Mouse (Mus musculus) MEL (cell line): ENCODE results near the gene Proser3. TPM values are rescaled to one million over a fixed set of nuclear protein-coding genes. Genes with fewer than 3 reads are reported as not detected.

Experiments
- DNase-seq: peaks from one replicate; pipeline ENCODE4 v3.0.0; 2011; ENCODE audit warnings: low read depth, low spot score
- H3K27ac ChIP-seq: 2 replicates; pipeline ENCODE4 v1.5.1; 2012; ENCODE audit warnings: low read depth, mild to moderate bottlenecking, control low read depth, low read length, moderate library complexity; ENCODE audit not compliant: control insufficient read depth
- H3K27me3 ChIP-seq, 2 experiments: fragments of 150-350 bp in 1 of 2; sonication (generic) in 1 of 2; 2 replicates each; pipeline ENCODE4 v1.6.1; 2012; ENCODE audit warnings: low read length in 2 of 2, mild to moderate bottlenecking in 2 of 2, improper control_type of control experiment in 1 of 2, moderate library complexity in 1 of 2; ENCODE audit not compliant: insufficient read depth in 2 of 2, control insufficient read depth in 1 of 2
- H3K36me3 ChIP-seq, 2 experiments: 2 replicates each; pipeline ENCODE4 v1.6.1; 2012 to 2014; ENCODE audit warnings: low read length in 2 of 2, improper control_type of control experiment in 1 of 2, inconsistent platforms in 1 of 2, mild to moderate bottlenecking in 1 of 2; ENCODE audit not compliant: insufficient read depth in 2 of 2, control insufficient read depth in 1 of 2
- H3K4me1 ChIP-seq, 2 experiments: fragments of 150-350 bp in 1 of 2; sonication (generic) in 1 of 2; 2 replicates each; pipeline ENCODE4 v1.6.1; 2012; ENCODE audit warnings: low read length in 2 of 2, improper control_type of control experiment in 1 of 2, mild to moderate bottlenecking in 1 of 2; ENCODE audit not compliant: insufficient read depth in 2 of 2, control insufficient read depth in 1 of 2
- H3K4me3 ChIP-seq, 2 experiments: fragments of 150-350 bp in 1 of 2; sonication (generic) in 1 of 2; 2 replicates each; pipeline ENCODE4 v1.5.1; 2012; ENCODE audit warnings: low read depth in 2 of 2, low read length in 2 of 2, mild to moderate bottlenecking in 2 of 2, moderate library complexity in 2 of 2, control low read depth in 1 of 2, improper control_type of control experiment in 1 of 2; ENCODE audit not compliant: control insufficient read depth in 1 of 2, insufficient read depth in 1 of 2
- H3K79me2 ChIP-seq: 2 replicates; pipeline ENCODE4 v1.6.1; 2012; ENCODE audit warnings: mild to moderate bottlenecking, low read length, moderate library complexity; ENCODE audit not compliant: control insufficient read depth, poor library complexity, insufficient read depth
- H3K9ac ChIP-seq: 2 replicates; pipeline ENCODE4 v1.6.1; 2012; ENCODE audit warnings: low read depth, mild to moderate bottlenecking, control low read depth, low read length, moderate library complexity; ENCODE audit not compliant: control insufficient read depth, poor library complexity, severe bottlenecking
- H3K9me3 ChIP-seq: fragments of 150-350 bp; sonication (generic); replicated peaks from 2 replicates; pipeline ENCODE4 v1.6.1; 2012; ENCODE audit warnings: mild to moderate bottlenecking, low read length, improper control_type of control experiment, moderate library complexity; ENCODE audit not compliant: insufficient read depth
- CHD2 ChIP-seq: IDR thresholded peaks from 2 replicates; pipeline ENCODE4 v1.6.1; 2011; ENCODE audit warnings: low read length, improper control_type of control experiment
- CTCF ChIP-seq, 3 experiments: IDR thresholded peaks in 2 of 3; conservative IDR thresholded peaks in 1 of 3; 2 replicates each; pipeline ENCODE4 v1.5.1; 2011 to 2012; ENCODE audit warnings: low read length in 3 of 3, low read depth in 2 of 3, mild to moderate bottlenecking in 2 of 3, improper control_type of control experiment in 1 of 3, inconsistent platforms in 1 of 3, mixed read lengths in 1 of 3, moderate library complexity in 1 of 3; ENCODE audit not compliant: control insufficient read depth in 1 of 3, insufficient read depth in 1 of 3, poor library complexity in 1 of 3, severe bottlenecking in 1 of 3
- EP300 ChIP-seq, 2 experiments: IDR thresholded peaks; 2 replicates each; pipeline ENCODE4 v1.6.1; 2011; ENCODE audit warnings: improper control_type of control experiment in 2 of 2, low read length in 2 of 2, low read depth in 1 of 2, mild to moderate bottlenecking in 1 of 2
- ETS1 ChIP-seq: IDR thresholded peaks from 2 replicates; pipeline ENCODE4 v1.6.1; 2012; ENCODE audit warnings: low read depth, mild to moderate bottlenecking, inconsistent platforms, low read length, improper control_type of control experiment, moderate library complexity
- GABPA ChIP-seq: IDR thresholded peaks from 2 replicates; pipeline ENCODE4 v1.6.1; 2012; ENCODE audit warnings: low read depth, mild to moderate bottlenecking, inconsistent platforms, low read length, improper control_type of control experiment, moderate library complexity
- GATA1 ChIP-seq: IDR thresholded peaks from 2 replicates; pipeline ENCODE4 v1.6.1; 2011; ENCODE audit warnings: low read depth, low read length, improper control_type of control experiment
- KAT2A ChIP-seq: conservative IDR thresholded peaks from 2 replicates; pipeline ENCODE4 v1.6.1; 2012; ENCODE audit warnings: low read depth, low read length, improper control_type of control experiment, inconsistent platforms
- MAX ChIP-seq: IDR thresholded peaks from 2 replicates; pipeline ENCODE4 v1.6.1; 2011; ENCODE audit warnings: low read length, improper control_type of control experiment
- NRF1 ChIP-seq: IDR thresholded peaks from 2 replicates; pipeline ENCODE4 v1.6.1; 2014; ENCODE audit warnings: low read depth, mild to moderate bottlenecking, inconsistent platforms, low read length, improper control_type of control experiment, moderate library complexity; ENCODE audit not compliant: poor library complexity, insufficient read depth, severe bottlenecking
- POLR2AphosphoS5 ChIP-seq: IDR thresholded peaks from 2 replicates; pipeline ENCODE4 v1.6.1; 2012; ENCODE audit warnings: low read depth, borderline replicate concordance, mild to moderate bottlenecking, inconsistent platforms, low read length, moderate library complexity, mixed read lengths
- RAD21 ChIP-seq: IDR thresholded peaks from 2 replicates; pipeline ENCODE4 v1.6.1; 2011; ENCODE audit warnings: mild to moderate bottlenecking, low read depth, low read length, improper control_type of control experiment
- RCOR1 ChIP-seq: IDR thresholded peaks from 2 replicates; pipeline ENCODE4 v1.6.1; 2012; ENCODE audit warnings: low read depth, mild to moderate bottlenecking, inconsistent platforms, low read length, improper control_type of control experiment
- SIN3A ChIP-seq: IDR thresholded peaks from 2 replicates; pipeline ENCODE4 v1.6.1; 2012; ENCODE audit warnings: low read length, improper control_type of control experiment, inconsistent platforms
- TAL1 ChIP-seq: IDR thresholded peaks from 2 replicates; pipeline ENCODE4 v1.6.1; 2012; ENCODE audit warnings: mild to moderate bottlenecking, inconsistent platforms, low read length, moderate library complexity, mixed read lengths
- TCF12 ChIP-seq: IDR thresholded peaks from 2 replicates; pipeline ENCODE4 v1.6.1; 2014; ENCODE audit warnings: low read depth, mild to moderate bottlenecking, inconsistent platforms, low read length, improper control_type of control experiment, moderate library complexity
- UBTF ChIP-seq: IDR thresholded peaks from 2 replicates; pipeline ENCODE4 v1.6.1; 2012; ENCODE audit warnings: low read depth, mild to moderate bottlenecking, inconsistent platforms, low read length, improper control_type of control experiment, moderate library complexity, borderline replicate concordance; ENCODE audit not compliant: insufficient read depth
- USF1 ChIP-seq: IDR thresholded peaks from 2 replicates; pipeline ENCODE4 v1.6.1; 2014; ENCODE audit warnings: low read depth, mild to moderate bottlenecking, inconsistent platforms, low read length, improper control_type of control experiment, moderate library complexity
- USF2 ChIP-seq, 2 experiments: IDR thresholded peaks; 2 replicates each; pipeline ENCODE4 v1.6.1; 2011 to 2012; ENCODE audit warnings: improper control_type of control experiment in 2 of 2, low read length in 2 of 2, borderline replicate concordance in 1 of 2, inconsistent platforms in 1 of 2, low read depth in 1 of 2, mild to moderate bottlenecking in 1 of 2; ENCODE audit not compliant: insufficient read depth in 1 of 2
- ZMIZ1 ChIP-seq: IDR thresholded peaks from 2 replicates; pipeline ENCODE4 v1.6.1; 2012; ENCODE audit warnings: low read depth, mild to moderate bottlenecking, inconsistent platforms, low read length, improper control_type of control experiment, moderate library complexity
- polyA plus RNA-seq, 2 experiments: library from polyadenylated mRNA; stranded (reverse) in 1 of 2; unstranded in 1 of 2; fragments of >175 nt in 1 of 2; fragments of >200 nt in 1 of 2; gene quantifications; 2 replicates each; pipeline versions ENCODE4 v1.2.1 to v1.2.4; 2012; ENCODE audit warnings: low replicate concordance in 2 of 2, low read depth in 1 of 2; ENCODE audit not compliant: insufficient read length in 2 of 2, insufficient read depth in 1 of 2, missing spikeins in 1 of 2
- total RNA-seq: library from RNA; depleted of rRNA; stranded (reverse); fragments of 300-350 nt; gene quantifications from 2 replicates; pipeline ENCODE4 v1.2.3, GENCODE M21; 2012

Gene Proser3
- total and polyA plus RNA-seq, 3 experiments, result 2.3 to 8.9 TPM; not detected in 1

- no peaks in the 10 kb centered on the region for H3K27me3 ChIP-seq
- H3K4me1 ChIP-seq, result no peaks in the 10 kb centered on the region
- H3K36me3 ChIP-seq, result peaks cover 0 to 21% of the 10 kb centered on the region in 2 experiments; a peak in 2 of 4 replicates
- H3K79me2 ChIP-seq, result peaks cover 6% of the 10 kb centered on the region; the same call in 1 of the 2 replicates
- DNase-seq, result no peak
- no peak overlapping the region for H3K27ac ChIP-seq
- H3K9ac ChIP-seq, result no peak overlapping the region
- no peaks in the 10 kb centered on the region for H3K9me3 ChIP-seq
- H3K4me3 ChIP-seq, result no peak overlapping the region
- TF ChIP-seq UBTF (no peak), USF2 (IDR thresholded peaks at IDR 0.05; ENCODE audit: borderline replicate concordance in 1 of 2, insufficient read depth in 1 of 2, low read depth in 1 of 2, low read length in 2 of 2) (no peak), NRF1 (no peak)
These were observed 29.4 kb upstream of the Proser3 start for GRCm38 (mm10) chr7:30581547-30581946.

GRCm38 (mm10) chr7:30579950-30580349 is 27.9 kb upstream of the Proser3 start:
- H3K27ac ChIP-seq, result no peak overlapping the region
- no peak overlapping the region for H3K9ac ChIP-seq
- peaks cover 0 to 28% of the 10 kb centered on the region in 2 experiments; a peak in 2 of 4 replicates for H3K36me3 ChIP-seq
- DNase-seq, result no peak
- no peaks in the 10 kb centered on the region for H3K4me1 ChIP-seq
- H3K27me3 ChIP-seq, result no peaks in the 10 kb centered on the region
- no peaks in the 10 kb centered on the region for H3K9me3 ChIP-seq
- H3K4me3 ChIP-seq, result no peak overlapping the region
- no peaks in the 10 kb centered on the region; the same call in 1 of the 2 replicates for H3K79me2 ChIP-seq
- no peak for TF ChIP-seq CTCF (IDR thresholded peaks at IDR 0.05 in 2 of 3, conservative IDR thresholded peaks at IDR 0.05 in 1 of 3; ENCODE audit: control insufficient read depth in 1 of 3, insufficient read depth in 1 of 3, low read depth in 2 of 3, low read length in 3 of 3, poor library complexity in 1 of 3, severe bottlenecking in 1 of 3)
- TF ChIP-seq ZMIZ1, result no peak
- no peak for TF ChIP-seq UBTF
- no peak for TF ChIP-seq USF2 (IDR thresholded peaks at IDR 0.05; ENCODE audit: borderline replicate concordance in 1 of 2, insufficient read depth in 1 of 2, low read depth in 1 of 2, low read length in 2 of 2)
- TF ChIP-seq CHD2, result no peak
- no peak for TF ChIP-seq TAL1
- no peak for TF ChIP-seq POLR2AphosphoS5
- TF ChIP-seq SIN3A, result no peak
- no peak for TF ChIP-seq USF1

DNA sequence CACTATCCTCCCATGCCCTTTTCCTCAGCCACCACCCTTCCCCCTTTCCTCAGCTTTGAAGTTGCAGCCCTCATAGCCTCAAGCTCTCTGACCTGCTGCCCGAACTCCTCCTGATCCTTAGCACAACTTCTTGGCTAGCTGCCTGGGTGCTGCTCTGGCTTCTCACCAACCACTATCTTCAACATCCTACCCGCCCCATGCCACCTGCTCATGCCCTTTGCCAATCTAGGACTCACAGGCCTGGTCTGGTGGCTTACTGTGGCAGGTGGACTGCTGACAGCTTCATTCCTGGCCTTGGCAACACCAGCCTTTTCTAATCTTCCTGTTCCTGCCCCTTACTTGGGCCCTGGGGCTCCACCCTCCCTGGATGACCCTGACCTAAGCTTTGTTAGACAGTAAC is 20.9 kb upstream of the Proser3 start:
- peaks cover 0 to 18% of the 10 kb centered on the region in 2 experiments; a peak in 3 of 4 replicates for H3K36me3 ChIP-seq
- H3K27ac ChIP-seq, result peak overlapping the region; percentile 15; the same call in 1 of the 2 replicates
- H3K9ac ChIP-seq, result no peak overlapping the region

More for the DNA sequence above, 20.9 kb upstream of the Proser3 start:
- Histone ChIP-seq H3K4me3 (no peak overlapping the region), H3K9me3 (no peaks in the 10 kb centered on the region), H3K79me2 (no peaks in the 10 kb centered on the region), H3K27me3 (no peaks in the 10 kb centered on the region), H3K4me1 (peaks cover 0 to 6% of the 10 kb centered on the region in 2 experiments; a peak in 1 of 4 replicates)
- peak; percentile 53 for DNase-seq
- TF ChIP-seq ETS1, result peak; percentile 64
- no peak for TF ChIP-seq RCOR1
- TF ChIP-seq UBTF, result no peak
- TF ChIP-seq GATA1, result 0 out of 2 replicates have a peak, but pooled peaks have one; percentile 8
- TF ChIP-seq TCF12, result peak; percentile 84; the same call in 1 of the 2 replicates
- peak; percentile 63 for TF ChIP-seq TAL1
- TF ChIP-seq SIN3A, result 0 out of 2 replicates have a peak, but pooled peaks have one; percentile 14
- TF ChIP-seq NRF1, result no peak
- no peak for TF ChIP-seq GABPA
- peak; percentile 24 to 71; a peak in 2 of 4 replicates for TF ChIP-seq EP300 (IDR thresholded peaks at IDR 0.05; ENCODE audit: low read depth in 1 of 2, low read length in 2 of 2)
- no peak for TF ChIP-seq RAD21
- TF ChIP-seq KAT2A, result no peak
- TF ChIP-seq MAX, result 0 out of 2 replicates have a peak, but pooled peaks have one; percentile 47
